Mouse (Mus musculus): ENCODE measurements around the gene Mllt11. TPM values are rescaled to one million over a fixed set of nuclear protein-coding genes. Genes with fewer than 3 reads are reported as not detected.

Gene Mllt11
- polyA plus RNA-seq, 1 experiment from 2014 or later = 444 TPM

DNA sequence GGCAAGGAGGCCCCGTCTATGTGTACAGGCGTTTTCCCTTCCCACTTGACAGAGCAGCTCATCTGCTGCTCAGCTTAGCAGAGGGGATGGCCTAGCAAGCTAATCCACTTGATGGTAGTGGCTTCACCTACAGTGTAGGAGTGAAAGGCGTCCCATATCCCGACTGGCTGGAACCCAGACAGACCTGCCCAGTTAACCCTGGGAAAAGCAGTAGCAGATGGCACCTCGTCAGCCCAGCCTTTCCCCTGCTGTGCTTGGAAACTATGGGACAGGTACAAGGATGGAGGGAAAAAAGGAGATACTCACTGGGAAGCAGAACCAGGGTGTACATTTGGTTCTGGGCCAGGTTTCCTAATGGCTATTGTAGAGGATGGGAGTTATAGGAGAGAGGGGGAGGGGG, 18.4 kb upstream of the Mllt11 start:
- 85% methylated on average over 5 of the region's 5 CpGs for WGBS
- no peak overlapping the region for H3K27ac ChIP-seq (ENCODE audit: low read depth, low read length)
- no peak overlapping the region for H3K4me2 ChIP-seq (ENCODE audit: low read length)
- no peak overlapping the region for H3K9ac ChIP-seq (ENCODE audit: low read length)
- H3K4me3 ChIP-seq (ENCODE audit: low read depth, low read length) = no peak overlapping the region
- ATAC-seq (no peak), DNase-seq (ENCODE audit: low spot score) (no peak)
- no peaks in the 10 kb centered on the region for H3K4me1 ChIP-seq (ENCODE audit: control insufficient read depth, insufficient read depth, low read length)
- no peaks in the 10 kb centered on the region for H3K9me3 ChIP-seq (replicated peaks; ENCODE audit: control insufficient read depth, low read length)
- H3K27me3 ChIP-seq (replicated peaks; ENCODE audit: control insufficient read depth, insufficient read depth, low read length) = no peaks in the 10 kb centered on the region
- peaks cover 25% of the 10 kb centered on the region for H3K36me3 ChIP-seq (ENCODE audit: control insufficient read depth, insufficient read depth, low read length)

DNA sequence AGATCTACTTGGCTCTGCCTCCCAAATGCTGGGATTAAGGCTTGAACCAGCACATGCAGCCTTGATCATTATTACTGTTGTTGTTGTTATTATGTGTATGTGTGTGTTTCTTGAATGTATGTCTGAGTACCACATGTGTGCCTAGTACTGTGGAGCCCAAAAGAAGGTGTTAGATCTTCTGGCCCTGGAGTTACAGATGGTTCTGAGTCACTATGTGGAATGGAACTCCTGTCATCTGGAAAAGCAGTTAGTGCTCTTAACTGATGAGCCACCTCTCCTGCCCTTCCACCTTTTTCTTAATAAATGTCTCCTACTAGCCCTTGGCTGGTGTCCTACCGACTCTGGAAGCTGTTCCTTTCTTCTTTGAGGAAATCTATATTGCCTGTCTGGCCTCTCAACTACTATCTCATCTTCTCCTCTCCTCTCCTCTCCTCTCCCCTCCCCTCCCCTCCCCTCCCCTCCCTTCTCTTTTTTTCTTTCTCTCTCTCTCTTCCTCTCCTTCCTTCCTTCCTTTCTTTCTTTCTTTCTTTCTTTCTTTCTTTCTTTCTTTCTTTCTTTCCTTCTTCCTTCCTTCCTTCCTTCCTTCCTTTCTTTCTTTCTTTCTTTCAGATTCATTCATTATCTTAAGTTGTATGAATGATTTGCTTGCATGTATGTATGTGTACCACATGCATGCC, 15.8 kb upstream of the Mllt11 start:
- Histone ChIP-seq H3K9ac (ENCODE audit: low read length) (no peak overlapping the region), H3K9me3 (replicated peaks; ENCODE audit: control insufficient read depth, low read length) (no peaks in the 10 kb centered on the region), H3K36me3 (ENCODE audit: control insufficient read depth, insufficient read depth, low read length) (0 out of 2 replicates have a peak, but pooled peaks cover 5% of the 10 kb centered on the region), H3K27ac (ENCODE audit: low read depth, low read length) (no peak overlapping the region), H3K27me3 (replicated peaks; ENCODE audit: control insufficient read depth, insufficient read depth, low read length) (no peaks in the 10 kb centered on the region), H3K4me3 (ENCODE audit: low read depth, low read length) (no peak overlapping the region), H3K4me2 (ENCODE audit: low read length) (no peak overlapping the region), H3K4me1 (ENCODE audit: control insufficient read depth, insufficient read depth, low read length) (no peaks in the 10 kb centered on the region)
- no peak for ATAC-seq
- WGBS = 96% methylated on average over 1 of the region's 1 CpGs
- DNase-seq (ENCODE audit: low spot score) = no peak

DNA sequence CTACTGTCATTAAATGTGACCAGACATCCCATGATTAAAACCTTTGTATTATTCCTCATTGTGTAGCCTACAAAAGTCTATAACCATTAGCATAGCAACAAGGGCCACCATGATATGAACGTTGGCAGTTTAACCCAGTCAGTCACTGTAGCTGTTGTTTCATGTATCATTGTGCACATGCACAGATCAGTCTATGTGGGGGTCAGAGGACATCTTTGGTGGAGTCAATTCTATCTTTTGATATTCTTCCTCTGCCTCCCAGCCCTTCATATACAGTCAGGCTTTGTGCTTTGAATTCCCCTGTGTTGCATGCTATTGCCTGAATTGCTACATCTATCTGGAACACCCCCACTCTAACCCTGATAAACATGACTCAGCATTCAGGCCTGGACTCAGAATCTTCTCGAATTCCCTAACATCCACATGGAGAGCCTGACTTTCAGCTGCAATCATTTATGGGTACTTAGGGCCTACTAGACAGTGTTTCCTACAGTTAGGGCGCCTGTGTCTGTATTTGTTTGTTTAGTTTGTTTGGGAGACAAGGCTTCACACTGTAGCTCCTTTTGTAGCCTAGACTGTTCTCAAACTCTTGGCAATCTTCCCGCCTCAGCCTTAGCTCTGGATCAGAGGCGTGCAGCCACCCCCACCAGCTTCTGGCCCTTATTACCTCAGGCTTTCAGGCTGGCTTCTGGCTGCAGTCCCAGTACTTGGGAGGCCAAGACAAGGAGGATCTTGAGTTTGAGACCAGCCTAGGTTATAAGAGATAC, 14.7 kb upstream of the Mllt11 start:
- Histone ChIP-seq H3K4me1 (ENCODE audit: control insufficient read depth, insufficient read depth, low read length) (no peaks in the 10 kb centered on the region), H3K36me3 (ENCODE audit: control insufficient read depth, insufficient read depth, low read length) (peaks cover 6% of the 10 kb centered on the region), H3K27me3 (replicated peaks; ENCODE audit: control insufficient read depth, insufficient read depth, low read length) (no peaks in the 10 kb centered on the region), H3K9me3 (replicated peaks; ENCODE audit: control insufficient read depth, low read length) (no peaks in the 10 kb centered on the region), H3K27ac (ENCODE audit: low read depth, low read length) (no peak overlapping the region), H3K9ac (ENCODE audit: low read length) (no peak overlapping the region), H3K4me3 (ENCODE audit: low read depth, low read length) (no peak overlapping the region), H3K4me2 (ENCODE audit: low read length) (no peak overlapping the region)
- peak; percentile 23 for DNase-seq (ENCODE audit: low spot score)
- WGBS = 72% methylated on average over 5 of the region's 5 CpGs
- ATAC-seq = no peak

DNA sequence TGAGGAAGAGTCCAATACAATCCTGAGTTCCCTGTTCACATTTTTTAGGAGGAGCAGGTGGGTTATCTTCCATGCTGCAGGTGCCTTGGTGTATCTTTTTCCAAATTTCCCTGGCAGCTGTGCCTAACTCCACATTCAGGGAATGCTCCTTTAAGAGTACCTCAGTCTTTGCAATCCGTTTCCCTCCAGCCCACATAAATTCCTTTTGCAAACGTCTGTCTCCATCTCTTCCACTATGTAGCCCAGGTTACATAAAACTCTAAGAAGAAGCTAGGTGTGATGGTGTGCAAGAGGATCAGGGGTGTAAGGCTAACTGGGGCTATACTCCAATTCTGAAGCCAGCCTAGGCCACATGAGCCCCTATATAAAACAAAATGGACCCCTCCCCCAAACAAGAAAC, 11.1 kb upstream of the Mllt11 start:
- 88% methylated on average over 2 of the region's 2 CpGs for WGBS
- no peak overlapping the region for H3K4me3 ChIP-seq (ENCODE audit: low read depth, low read length)
- no peak for ATAC-seq
- no peak overlapping the region for H3K4me2 ChIP-seq (ENCODE audit: low read length)
- DNase-seq (ENCODE audit: low spot score) = no peak
- no peaks in the 10 kb centered on the region for H3K4me1 ChIP-seq (ENCODE audit: control insufficient read depth, insufficient read depth, low read length)
- no peaks in the 10 kb centered on the region for H3K9me3 ChIP-seq (replicated peaks; ENCODE audit: control insufficient read depth, low read length)
- H3K36me3 ChIP-seq (ENCODE audit: control insufficient read depth, insufficient read depth, low read length) = peaks cover 9% of the 10 kb centered on the region
- no peaks in the 10 kb centered on the region for H3K27me3 ChIP-seq (replicated peaks; ENCODE audit: control insufficient read depth, insufficient read depth, low read length)
- no peak overlapping the region for H3K9ac ChIP-seq (ENCODE audit: low read length)
- no peak overlapping the region for H3K27ac ChIP-seq (ENCODE audit: low read depth, low read length)

DNA sequence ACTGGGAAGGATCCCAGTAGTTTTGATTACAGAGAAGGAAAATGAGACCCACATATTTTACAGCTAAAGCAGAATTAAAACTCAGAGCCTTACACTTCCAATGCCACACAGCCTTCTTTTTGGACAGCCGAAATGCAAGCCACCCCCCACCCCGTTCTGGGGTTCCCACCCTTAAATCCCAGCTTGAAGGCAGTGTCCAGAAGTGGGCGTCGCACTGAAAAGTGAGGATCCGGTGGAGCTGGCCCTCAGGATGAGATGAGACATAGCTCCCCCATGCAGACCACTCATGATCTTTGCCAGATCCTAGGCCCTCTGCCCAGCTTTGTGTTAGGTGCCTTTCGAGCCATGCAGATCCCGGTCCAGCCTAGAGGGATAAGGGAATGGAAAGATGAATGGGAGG, 9.5 kb upstream of the Mllt11 start, which contains the start of gene Gm128:
Gene Gm128, minus strand, starts transcription at position 101 of the 400 bp plus-strand sequence.
- no peaks in the 10 kb centered on the region for H3K9me3 ChIP-seq (replicated peaks; ENCODE audit: control insufficient read depth, low read length)
- no peak within 1 kb of the TSS for H3K27ac ChIP-seq (ENCODE audit: low read depth, low read length)
- no peak within 1 kb of the TSS for H3K4me3 ChIP-seq (ENCODE audit: low read depth, low read length)
- ATAC-seq (no peak), DNase-seq (ENCODE audit: low spot score) (no peak)
- WGBS = 78% methylated on average over 7 of the region's 7 CpGs
- H3K27me3 ChIP-seq (replicated peaks; ENCODE audit: control insufficient read depth, insufficient read depth, low read length) = no peaks in the 10 kb centered on the region
- H3K4me1 ChIP-seq (ENCODE audit: control insufficient read depth, insufficient read depth, low read length) = no peaks in the 10 kb centered on the region
- no peak within 1 kb of the TSS for H3K9ac ChIP-seq (ENCODE audit: low read length)
- no peak within 1 kb of the TSS for H3K4me2 ChIP-seq (ENCODE audit: low read length)
- peaks cover 24% of the 10 kb centered on the region for H3K36me3 ChIP-seq (ENCODE audit: control insufficient read depth, insufficient read depth, low read length)

DNA sequence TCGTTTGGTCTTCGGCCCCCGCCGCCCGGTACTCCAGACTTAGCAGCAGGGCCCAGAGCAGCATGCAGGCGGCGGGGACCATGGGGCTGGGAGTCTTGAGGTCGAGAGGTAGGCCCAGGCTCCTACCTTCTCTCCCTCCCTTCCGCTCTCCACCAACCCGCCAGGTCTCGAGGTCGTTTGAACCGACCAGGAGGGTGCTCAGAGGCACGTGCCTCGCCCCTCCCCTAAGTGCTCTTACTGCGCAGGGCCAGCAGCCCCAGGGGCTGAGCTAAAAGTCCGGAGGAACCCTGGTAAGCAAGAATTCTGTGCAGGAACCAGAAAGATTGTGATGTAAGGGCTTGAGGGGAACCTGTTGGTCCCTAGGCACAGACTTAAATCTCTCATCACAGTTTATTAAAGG, 8.9 kb upstream of the Mllt11 start:
- Histone ChIP-seq H3K4me1 (ENCODE audit: control insufficient read depth, insufficient read depth, low read length) (no peaks in the 10 kb centered on the region), H3K9ac (ENCODE audit: low read length) (no peak overlapping the region), H3K27me3 (replicated peaks; ENCODE audit: control insufficient read depth, insufficient read depth, low read length) (no peaks in the 10 kb centered on the region), H3K4me3 (ENCODE audit: low read depth, low read length) (no peak overlapping the region), H3K36me3 (ENCODE audit: control insufficient read depth, insufficient read depth, low read length) (peaks cover 30% of the 10 kb centered on the region), H3K4me2 (ENCODE audit: low read length) (no peak overlapping the region), H3K9me3 (replicated peaks; ENCODE audit: control insufficient read depth, low read length) (no peaks in the 10 kb centered on the region), H3K27ac (ENCODE audit: low read depth, low read length) (no peak overlapping the region)
- no peak for DNase-seq (ENCODE audit: low spot score)
- WGBS = 47% methylated on average over 17 of the region's 17 CpGs
- ATAC-seq = no peak

DNA sequence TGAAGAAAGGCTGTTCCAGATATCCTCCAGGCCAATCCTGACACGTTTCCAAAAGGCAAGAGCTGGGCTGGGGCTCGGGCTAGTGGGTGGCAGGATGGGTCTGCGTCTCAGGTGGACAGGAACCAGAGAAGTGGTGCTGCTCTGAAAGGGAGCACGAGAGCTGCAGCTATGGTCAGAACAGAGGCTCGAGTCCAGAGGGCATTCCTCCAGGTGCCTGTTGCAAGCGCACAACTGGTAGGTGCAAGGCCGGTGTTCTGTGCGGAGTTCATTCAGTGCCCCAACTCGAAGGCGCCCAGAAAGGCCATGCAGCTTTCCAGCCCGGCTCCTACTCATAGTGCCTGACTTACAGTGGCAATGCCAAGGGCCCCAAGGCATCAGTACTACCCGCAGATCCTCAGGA, 8.0 kb upstream of the Mllt11 start:
- WGBS = 84% methylated on average over 12 of the region's 12 CpGs
- H3K36me3 ChIP-seq (ENCODE audit: control insufficient read depth, insufficient read depth, low read length) = peaks cover 40% of the 10 kb centered on the region

DNA sequence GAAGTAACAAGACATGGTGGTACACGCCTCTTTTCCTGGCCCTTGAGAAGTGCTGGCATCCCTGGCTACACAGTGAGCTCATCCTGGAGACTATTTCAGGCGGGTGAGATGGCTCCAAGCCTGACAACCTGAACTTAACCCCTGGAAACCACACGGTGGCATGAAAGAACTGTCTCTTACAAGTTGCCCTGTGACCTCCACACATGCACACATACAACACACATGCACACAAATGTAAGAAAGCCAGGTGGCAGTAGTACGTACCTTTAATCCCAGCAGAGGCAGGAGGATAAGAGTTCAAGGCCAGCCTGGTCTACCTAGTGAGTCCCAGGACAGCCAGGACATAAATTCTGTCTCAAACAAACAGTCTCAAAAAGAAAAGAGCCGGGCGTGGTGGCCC, 7.1 kb upstream of the Mllt11 start:
- H3K4me1 ChIP-seq (ENCODE audit: control insufficient read depth, insufficient read depth, low read length) = no peaks in the 10 kb centered on the region
- H3K4me2 ChIP-seq (ENCODE audit: low read length) = no peak overlapping the region
- H3K9me3 ChIP-seq (replicated peaks; ENCODE audit: control insufficient read depth, low read length) = no peaks in the 10 kb centered on the region
- H3K36me3 ChIP-seq (ENCODE audit: control insufficient read depth, insufficient read depth, low read length) = peaks cover 49% of the 10 kb centered on the region
- H3K9ac ChIP-seq (ENCODE audit: low read length) = no peak overlapping the region
- H3K27ac ChIP-seq (ENCODE audit: low read depth, low read length) = no peak overlapping the region
- DNase-seq (ENCODE audit: low spot score) (no peak), ATAC-seq (no peak)
- H3K27me3 ChIP-seq (replicated peaks; ENCODE audit: control insufficient read depth, insufficient read depth, low read length) = no peaks in the 10 kb centered on the region
- H3K4me3 ChIP-seq (ENCODE audit: low read depth, low read length) = no peak overlapping the region
- WGBS = 88% methylated on average over 6 of the region's 6 CpGs

More for the DNA sequence above, 8.0 kb upstream of the Mllt11 start:
- DNase-seq (ENCODE audit: low spot score) (no peak), ATAC-seq (no peak)
- H3K4me1 ChIP-seq (ENCODE audit: control insufficient read depth, insufficient read depth, low read length) = no peaks in the 10 kb centered on the region
- H3K4me2 ChIP-seq (ENCODE audit: low read length) = no peak overlapping the region
- H3K9ac ChIP-seq (ENCODE audit: low read length) = no peak overlapping the region
- no peak overlapping the region for H3K27ac ChIP-seq (ENCODE audit: low read depth, low read length)
- H3K4me3 ChIP-seq (ENCODE audit: low read depth, low read length) = no peak overlapping the region
- no peaks in the 10 kb centered on the region for H3K9me3 ChIP-seq (replicated peaks; ENCODE audit: control insufficient read depth, low read length)
- no peaks in the 10 kb centered on the region for H3K27me3 ChIP-seq (replicated peaks; ENCODE audit: control insufficient read depth, insufficient read depth, low read length)

DNA sequence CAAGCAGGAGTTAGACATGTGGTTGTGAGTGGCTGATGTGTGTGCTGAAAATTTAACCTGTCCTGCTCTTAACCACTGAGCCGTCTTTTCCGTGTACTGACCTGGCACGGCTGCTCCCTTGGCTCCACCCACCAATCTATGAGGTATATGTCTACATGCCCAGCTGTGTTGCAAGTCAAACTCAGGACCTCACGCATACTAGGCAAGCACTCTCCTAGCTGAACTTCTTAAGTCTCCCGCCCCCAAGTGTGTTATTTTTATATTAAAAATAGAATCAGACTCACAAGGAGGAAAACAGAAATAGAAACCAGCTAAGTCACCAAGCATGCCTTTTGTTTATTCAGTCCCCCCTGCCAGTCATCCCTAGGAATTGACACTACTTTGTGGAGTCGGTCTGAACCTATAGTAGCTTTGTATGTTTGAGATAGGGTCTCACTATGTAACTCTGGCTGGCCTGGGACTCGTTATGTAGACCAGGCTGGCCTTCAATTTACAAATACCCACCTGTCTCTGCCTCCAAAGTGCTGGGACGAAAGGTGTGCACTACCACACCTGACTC, 5.6 kb upstream of the Mllt11 start:
- H3K4me1 ChIP-seq (ENCODE audit: control insufficient read depth, insufficient read depth, low read length) = no peaks in the 10 kb centered on the region
- H3K27me3 ChIP-seq (replicated peaks; ENCODE audit: control insufficient read depth, insufficient read depth, low read length) = no peaks in the 10 kb centered on the region
- H3K4me2 ChIP-seq (ENCODE audit: low read length) = no peak overlapping the region
- H3K9me3 ChIP-seq (replicated peaks; ENCODE audit: control insufficient read depth, low read length) = no peaks in the 10 kb centered on the region
- DNase-seq (ENCODE audit: low spot score) (no peak), ATAC-seq (no peak; the same call in 1 of the 2 replicates)
- 91% methylated on average over 8 of the region's 8 CpGs for WGBS
- H3K9ac ChIP-seq (ENCODE audit: low read length) = no peak overlapping the region
- no peak overlapping the region for H3K4me3 ChIP-seq (ENCODE audit: low read depth, low read length)
- H3K27ac ChIP-seq (ENCODE audit: low read depth, low read length) = no peak overlapping the region
- H3K36me3 ChIP-seq (ENCODE audit: control insufficient read depth, insufficient read depth, low read length) = peaks cover 62% of the 10 kb centered on the region
